Mouse (Mus musculus): ENCODE measurements around the gene Zcchc24. TPM values are rescaled to one million over a fixed set of nuclear protein-coding genes. Genes with fewer than 3 reads are reported as not detected.

Zcchc24 gene
- polyA plus RNA-seq, 1 experiment = 11.2 TPM

DNA sequence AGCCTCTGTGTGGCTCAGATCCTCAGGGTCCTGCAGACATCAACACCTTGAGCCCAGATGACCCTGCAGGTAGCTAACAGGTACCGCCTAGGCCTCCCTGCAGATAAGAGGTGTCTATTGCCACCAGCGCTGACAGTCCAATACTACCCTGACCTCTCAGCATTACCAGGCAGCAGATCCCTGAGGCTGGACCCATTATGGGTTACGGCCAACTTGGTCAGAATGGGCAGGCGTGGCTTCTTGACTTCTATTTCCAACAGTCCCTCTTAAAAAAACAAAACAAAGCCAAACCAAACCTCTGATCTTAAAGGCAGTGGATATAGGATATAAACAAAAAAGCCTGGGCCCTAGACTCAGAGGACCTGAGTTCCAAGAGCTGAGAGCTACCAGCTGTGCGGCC, 17.8 kb downstream of the Zcchc24 start:
- 81% methylated on average over 5 of the region's 5 CpGs for WGBS
- no peak for DNase-seq (ENCODE audit: low read depth, low spot score)

DNA sequence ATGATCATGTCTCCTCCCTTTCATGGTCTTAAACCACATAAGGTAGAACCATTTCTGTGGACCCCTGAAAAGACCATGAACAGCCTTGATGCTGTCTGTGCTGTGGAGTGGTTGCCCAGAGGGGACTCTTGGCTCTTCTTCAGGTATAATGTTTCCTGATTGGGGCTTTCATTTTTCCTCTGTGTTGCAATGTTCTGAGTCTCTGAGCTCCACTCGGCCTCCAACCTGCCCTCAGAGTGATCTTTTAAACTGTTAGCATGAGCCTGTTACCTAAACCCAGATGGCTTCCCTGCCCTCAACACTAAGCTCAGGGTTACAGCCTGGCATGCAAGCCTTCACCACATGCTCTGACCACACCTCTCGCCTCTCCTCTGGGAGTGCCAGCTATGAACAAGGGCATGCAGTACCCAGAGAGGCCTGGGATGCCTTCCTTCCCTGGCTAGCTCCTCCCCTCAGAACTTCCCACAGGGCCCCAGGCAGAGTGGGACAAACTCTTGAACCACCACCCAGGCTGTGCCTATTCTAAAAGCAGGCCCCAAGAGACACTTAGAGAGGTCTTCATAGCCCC, 18.3 kb downstream of the Zcchc24 start:
- WGBS = 36% methylated on average over 2 of the region's 2 CpGs
- no peak for DNase-seq (ENCODE audit: low read depth, low spot score)

DNA sequence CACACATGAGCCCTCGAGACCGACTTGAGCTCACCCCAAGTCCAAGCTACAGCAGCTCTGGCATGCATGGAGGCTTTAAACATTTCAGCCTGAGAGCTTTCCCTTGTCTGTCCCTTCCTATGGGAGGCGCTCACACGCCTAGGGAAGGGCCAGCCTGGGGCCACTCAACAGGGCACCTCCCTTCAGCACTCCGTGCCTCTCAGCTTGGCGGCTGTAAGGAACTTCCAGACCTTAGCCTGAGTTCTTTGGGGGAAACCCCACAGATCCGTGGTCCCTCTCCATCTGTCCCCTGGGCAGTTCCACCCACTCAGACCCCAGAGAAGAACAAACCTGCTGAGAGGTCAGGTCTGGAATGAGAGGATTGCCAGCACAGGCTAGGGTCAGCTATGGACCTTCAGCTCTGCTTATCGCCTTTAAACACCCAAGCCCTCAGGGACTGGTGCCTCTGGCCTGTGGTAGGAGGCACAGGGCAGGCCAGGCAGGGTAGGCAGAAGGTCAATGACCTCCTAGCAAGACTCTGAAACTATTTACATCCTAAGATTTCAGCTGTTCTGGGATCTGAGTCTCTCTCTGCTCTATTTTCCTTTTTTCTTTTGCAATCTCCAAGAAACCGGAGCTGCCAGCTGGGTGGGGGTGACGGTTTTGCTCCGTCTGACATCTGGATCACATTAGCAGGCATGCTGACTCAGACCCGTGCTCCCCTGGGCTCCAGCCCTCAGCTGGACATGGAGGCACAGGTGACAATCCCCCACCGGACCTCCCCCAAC, 19.5 kb downstream of the Zcchc24 start:
- 61% methylated on average over 13 of the region's 13 CpGs for WGBS
- no peak for DNase-seq (ENCODE audit: low read depth, low spot score)

DNA sequence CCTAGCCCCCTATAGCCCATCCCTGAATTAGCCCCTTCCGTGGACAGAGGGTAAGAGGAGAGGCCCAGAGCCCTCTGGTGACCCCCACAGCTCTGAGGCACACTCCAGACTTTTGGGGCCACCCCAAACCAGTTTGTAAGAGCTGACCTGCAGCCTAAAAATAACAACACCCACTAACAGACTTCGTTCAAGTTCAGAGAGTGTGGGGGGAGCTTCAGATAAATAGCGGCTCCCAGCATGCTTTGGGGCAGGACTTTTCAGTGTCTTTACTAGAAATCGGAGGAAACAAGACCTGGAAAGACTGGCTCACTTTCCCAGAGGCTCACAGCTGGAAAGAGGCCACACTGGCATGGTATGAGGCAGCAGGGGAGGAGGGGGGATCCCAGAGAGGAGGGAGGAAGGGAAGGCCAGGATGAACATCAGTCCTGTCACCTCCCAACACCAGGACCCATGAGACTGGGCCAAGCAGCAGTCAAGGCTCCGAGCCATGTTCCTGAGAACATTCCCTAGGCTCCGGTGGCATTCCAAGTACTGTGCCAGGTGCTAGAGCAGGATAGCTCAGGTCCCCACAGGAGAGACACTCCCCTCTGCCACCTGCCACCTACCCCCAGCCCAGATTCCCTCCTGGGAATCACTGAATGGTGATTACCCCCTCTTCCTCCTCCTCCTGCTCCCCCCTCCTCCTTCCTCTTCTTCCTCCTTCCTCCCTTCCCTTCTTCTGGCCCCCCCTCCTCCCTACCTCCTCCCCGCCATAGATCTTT, 20.7 kb downstream of the Zcchc24 start:
- 73% methylated on average over 7 of the region's 7 CpGs for WGBS
- DNase-seq (ENCODE audit: low read depth, low spot score) = no peak

DNA sequence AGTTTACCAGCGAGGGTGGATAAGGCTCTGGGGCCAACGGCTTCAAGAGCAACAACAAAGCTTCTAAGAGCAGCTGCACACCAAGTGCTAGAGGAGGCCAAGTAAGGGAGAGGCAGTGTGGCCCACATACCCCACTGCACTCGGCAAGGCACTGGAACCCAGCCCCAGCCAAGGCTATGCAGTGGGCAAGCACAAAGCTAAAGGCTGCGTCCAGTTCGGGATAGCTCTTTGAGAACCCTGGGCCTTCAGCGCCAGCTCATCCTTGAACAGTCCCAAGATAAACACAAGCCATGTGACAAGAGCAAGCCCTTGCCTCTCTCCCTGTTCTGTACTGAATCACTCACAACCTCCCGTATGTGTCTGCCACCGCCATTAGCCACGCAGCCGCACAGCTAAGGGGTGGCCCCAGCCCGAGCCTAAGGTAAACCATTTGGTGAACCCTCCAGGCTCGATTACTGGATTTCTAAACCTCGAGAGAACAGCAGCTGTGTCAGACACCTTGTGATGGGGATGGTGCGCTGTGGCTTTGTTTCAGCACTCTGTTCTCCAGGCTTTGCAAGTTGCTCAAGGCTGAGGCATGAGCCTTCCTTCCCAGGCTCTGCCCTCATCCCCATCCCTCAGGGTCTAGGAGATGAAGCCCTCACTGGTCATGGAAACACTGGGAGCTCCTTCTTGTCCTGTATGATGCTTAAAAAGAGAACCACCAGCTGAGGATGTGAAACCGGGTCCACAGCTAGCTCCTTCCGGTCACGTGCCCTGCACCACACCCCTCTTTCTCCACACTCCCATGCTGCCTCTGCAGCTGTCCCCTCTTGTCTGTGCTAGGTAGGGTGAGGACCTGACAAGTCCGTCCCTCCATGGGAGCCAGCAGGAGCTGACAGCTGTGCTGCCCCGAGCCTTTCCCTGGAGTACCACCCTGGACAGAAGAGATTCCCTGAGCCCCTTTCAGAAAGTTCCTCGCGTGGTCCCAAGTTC, 21.6 kb downstream of the Zcchc24 start:
- 57% methylated on average over 21 of the region's 21 CpGs for WGBS
- DNase-seq (ENCODE audit: low read depth, low spot score) = no peak

DNA sequence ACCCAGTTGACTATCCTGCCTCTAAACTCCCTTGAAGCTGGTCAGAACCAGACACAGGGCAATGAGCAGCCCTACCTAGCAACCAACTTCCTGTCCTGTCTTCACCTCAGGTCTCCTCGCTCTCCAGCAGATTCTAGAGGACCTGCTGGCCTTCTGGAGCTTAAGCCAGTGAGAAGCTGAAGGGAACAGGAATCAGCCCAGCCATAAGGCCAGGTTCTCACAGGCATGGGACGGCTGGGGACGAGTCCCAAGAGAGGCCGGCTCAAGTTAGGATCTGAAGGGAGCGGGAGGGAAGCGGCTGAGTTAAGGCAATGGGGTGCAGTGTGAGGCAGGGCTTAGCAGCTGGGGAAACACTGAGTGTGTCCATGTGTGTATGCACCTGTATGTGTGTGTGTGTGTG, 22.5 kb downstream of the Zcchc24 start:
- DNase-seq (ENCODE audit: low read depth, low spot score) = no peak
- 90% methylated on average over 6 of the region's 6 CpGs for WGBS

DNA sequence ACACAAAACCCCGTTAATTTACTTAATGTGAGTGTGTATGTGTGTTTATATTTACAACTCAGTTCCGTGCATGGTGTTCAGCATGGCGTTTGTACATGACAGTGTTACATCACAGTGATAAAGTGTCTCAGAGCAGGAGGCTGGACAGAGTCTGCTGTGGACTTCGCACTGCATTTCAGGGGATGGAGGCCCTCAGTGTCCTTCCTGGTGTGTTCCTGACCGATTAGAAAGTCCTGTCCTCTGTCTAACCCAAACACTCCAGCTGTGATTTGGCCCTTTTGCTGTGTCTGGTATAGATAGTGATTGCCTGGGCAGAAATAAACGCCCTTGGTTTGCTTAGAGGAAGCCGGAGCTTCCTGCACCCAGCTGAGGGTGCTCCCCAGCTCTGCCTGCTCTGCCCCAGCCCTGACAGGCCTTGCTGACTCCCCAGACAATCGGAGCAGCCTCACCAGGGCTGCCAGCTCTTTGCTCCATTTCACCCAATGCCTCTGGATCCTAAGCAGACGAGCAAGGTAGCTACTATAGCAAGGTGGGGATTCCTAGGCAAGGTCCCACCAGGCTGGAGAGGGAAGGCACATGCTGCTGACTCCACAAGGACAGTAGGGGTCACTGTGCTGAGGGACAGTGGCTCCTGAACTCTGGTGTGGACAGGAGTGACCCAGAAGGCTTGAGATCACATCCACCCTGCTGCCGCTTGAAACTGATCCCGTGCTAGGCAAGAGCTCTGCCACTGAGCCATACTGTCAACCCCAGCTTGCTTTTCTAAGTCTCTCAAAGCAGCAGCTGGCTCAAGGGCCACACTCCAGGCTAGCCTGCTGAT, 23.3 kb downstream of the Zcchc24 start:
- DNase-seq (ENCODE audit: low read depth, low spot score) = no peak
- WGBS = 50% methylated on average over 11 of the region's 11 CpGs

DNA sequence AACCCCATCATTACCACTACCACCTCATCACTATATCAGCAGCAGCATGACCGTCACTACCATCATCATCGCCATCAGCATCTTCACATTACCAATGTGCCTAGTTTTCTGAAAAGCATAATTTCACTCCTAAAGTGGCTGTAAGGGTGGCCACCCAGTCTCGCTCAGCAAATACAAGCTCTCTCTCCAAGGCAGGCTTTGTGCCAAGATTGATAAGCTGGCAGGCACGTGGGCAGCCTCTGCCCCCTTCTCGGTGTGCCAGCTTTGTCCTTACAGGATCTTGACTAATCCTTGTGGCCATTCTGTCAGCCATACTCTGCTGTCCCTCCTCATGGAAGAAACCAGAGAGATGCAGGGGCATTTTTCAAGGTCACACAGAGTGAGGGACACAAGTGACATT, 25.9 kb downstream of the Zcchc24 start:
- 57% methylated on average over 5 of the region's 5 CpGs for WGBS
- DNase-seq (ENCODE audit: low read depth, low spot score) = no peak

DNA sequence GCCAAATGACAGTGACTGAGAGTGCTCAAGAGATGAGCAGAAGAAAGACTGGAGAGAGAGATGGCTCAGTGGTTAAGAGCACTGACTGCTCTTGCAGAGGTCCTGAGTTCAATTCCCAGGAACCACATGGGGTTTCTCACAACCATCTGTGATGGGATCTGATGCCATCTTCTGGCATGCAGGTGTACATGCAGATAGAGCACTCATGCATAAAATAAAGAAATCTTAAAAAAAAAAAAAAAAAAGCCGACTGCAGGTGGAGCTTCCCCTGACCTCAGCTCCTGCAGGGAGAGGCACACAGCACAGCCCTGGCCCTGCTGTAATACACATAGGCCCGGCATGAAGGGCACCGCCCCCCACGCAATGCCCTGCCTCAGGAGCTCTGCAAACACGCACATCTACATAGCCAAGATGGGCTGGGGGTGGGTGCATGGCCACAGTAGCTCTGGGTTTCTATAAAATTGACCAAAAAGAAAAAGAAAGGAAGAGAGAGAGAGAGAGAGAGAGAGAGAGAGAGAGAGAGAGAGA, 26.9 kb downstream of the Zcchc24 start:
- no peak for DNase-seq (ENCODE audit: low read depth, low spot score)
- 46% methylated on average over 5 of the region's 5 CpGs for WGBS

DNA sequence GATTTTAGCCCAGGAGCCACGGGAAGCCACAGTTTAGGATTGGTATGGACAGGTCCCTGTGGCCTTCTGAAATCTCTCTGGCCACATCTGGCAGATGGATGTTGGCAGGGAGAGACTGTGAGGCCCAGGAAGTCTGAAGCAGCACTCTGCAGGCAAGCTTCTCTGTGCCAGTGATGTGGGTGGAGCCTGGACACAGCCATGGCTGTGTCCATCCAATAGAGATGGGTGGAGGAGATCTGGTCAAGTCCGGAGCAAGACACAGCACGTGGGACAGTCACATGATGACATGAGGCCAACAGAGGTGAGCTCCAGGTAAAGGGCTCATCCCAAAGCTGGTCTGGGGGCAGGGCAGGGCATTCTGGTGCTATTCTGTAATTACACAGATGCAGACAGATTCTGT, 27.6 kb downstream of the Zcchc24 start:
- DNase-seq (ENCODE audit: low read depth, low spot score) = no peak
- whole genome bisulfite sequencing = 60% methylated on average over 3 of the region's 3 CpGs

DNA sequence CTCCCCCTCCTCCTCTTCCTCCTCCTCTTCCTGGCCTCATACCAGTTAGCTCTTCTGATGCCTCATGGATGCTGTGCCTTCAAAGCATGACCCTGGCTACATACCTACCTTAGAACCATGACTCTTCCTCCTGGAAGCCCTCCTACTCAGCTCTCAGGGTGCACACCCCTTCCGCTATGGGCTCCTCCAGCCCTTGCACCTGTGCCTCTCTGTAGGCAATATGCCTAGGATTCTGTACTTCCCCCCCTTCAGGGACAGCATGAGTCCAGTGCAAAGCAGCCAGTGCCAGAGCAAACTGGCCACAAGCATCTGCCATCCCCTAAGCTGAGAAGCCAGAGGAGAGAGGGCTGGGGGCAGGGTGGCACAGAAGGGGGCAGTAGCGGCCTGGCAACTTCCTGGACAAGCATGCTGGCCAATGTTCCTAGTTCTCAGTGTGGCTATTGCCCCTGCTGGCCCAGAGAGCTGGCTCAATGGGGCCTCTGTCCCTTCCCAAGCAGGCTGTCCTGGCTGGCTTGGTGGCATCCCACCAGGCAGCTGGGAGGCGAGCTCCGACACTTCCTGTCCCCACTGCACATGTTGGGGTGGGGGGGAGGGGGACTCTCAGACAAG, 28.8 kb downstream of the Zcchc24 start:
- DNase-seq (ENCODE audit: low read depth, low spot score) = no peak
- 94% methylated on average over 4 of the region's 4 CpGs for WGBS

DNA sequence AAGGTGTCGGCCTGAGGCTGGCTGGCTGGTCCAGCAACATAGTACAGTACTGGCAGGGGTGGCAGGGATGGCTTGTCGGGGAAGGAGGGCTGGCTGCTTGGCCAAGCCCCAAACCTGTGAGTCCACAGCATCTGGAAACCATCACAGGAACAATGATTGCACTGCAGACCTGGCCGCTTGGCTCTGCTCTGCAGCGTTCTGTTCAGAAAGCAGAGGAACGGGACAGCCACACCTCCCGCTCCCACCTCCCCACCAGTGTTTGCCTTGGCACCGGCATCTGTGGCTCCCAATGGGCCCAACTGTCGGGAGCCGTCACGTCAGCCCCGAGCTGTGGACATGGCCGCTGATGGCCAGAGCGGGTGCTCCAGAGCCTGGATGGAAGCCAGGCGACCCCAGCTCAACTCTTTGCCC, 30.2 kb downstream of the Zcchc24 start:
- DNase-seq (ENCODE audit: low read depth, low spot score) = no peak
- 17% methylated on average over 14 of the region's 14 CpGs for WGBS

DNA sequence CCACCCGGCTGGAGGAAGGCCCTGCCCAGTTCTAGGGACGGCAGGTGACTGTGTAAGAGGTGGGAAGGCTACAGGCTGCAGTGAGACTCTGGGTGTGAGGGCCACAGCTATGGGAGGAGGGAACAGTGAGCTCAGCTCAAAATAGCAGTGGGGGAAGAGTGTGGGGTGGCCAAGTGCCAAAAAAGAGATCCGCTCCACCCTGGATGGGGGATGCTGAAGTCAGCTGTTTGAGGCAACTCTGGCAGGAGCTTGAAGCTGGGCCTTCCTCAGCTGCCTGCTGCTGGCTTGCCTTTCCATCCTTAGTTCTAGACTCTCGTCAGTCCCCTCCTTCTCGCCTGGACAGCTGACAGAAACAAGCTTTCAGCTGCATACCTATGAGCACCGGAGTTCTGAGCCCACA, 32.2 kb downstream of the Zcchc24 start:
- WGBS = 59% methylated on average over 6 of the region's 6 CpGs
- no peak for DNase-seq (ENCODE audit: low read depth, low spot score)

DNA sequence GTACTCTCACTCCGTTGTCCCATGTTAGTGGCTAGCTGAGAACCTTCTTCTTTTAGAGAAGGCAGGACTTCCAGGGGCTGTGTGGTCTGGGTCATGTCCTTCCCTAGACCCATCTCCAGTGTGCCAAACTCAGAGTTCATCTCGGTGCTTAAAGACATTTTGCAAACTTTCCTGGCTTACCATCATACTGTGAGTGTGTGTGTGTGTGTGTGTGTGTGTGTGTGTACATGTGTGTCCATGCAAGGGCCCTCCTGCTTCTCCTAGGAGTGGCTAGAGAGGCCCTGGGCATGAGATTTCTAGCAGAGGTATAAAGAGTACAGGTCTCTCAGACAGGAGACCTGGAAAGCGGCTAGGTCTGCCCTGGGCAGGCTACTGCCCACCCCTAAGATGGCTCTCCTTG, 32.7 kb downstream of the Zcchc24 start:
- DNase-seq (ENCODE audit: low read depth, low spot score) = no peak
- WGBS = 47% methylated on average over 3 of the region's 3 CpGs

DNA sequence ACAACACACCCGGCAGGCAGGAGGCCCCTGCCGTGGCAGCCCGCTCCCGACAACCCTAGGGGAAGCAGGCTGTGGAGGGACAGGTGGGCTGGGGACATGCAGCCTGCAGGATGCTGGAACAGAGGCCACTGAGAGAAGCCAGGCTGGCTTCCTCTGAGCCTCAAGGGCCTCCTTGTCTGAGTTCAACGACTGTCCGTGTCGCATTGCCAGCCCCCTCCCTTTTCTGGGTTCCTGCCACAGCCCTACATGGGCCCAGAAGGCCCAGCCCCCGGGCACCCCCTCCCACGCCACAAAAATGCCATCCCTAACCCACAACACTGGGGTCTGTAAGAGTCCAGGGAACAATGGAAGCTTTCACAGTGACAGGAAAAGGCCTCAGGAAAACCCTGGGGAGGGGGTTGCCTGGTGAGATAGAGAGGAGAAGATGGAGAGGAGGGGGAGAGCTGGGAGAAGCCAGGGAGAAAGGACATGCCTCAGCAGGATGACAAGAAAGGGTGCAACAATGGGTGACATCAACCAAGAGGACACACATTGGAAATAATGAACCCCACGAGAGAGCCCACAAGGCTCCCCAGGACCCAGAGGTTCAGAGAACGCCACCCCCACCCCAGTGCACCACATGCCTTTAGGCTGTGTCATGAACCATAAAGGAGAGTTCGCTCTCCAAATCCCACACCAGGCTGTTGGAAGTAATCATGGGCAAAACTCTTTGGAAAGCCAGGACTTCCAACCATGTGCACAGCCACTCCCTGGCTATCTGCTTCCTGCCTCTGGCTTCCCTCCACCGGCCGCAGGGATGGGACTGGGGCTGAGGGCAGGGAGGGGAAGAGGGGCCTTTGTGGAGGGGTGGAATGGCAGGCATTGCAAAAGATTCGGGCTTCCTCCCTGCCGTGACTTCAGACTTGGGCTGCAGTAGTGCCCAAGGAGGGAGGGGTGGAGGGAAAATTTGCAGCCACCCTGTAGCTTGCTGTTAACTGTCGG, 33.8 kb downstream of the Zcchc24 start:
- 54% methylated on average over 17 of the region's 17 CpGs for WGBS
- DNase-seq (ENCODE audit: low read depth, low spot score) = no peak

DNA sequence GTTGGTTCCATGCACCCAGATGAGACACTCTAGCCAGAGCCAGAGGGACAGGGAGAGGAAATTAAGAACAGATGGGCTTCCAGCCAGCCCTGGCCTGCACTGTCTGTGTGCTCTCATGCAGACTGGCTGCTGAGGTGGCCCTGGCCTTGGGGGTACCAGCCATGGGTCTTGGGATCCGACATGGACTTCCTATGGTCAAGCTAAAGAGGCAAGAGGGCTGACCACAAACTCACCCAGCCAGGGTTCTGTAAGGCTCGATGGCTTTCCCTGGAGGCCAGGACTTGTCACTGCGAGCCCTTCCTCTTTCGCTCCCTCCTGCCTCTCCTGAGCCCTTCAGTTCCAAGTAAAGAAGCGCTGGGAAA, 41.7 kb downstream of the Zcchc24 start:
- 75% methylated on average over 5 of the region's 5 CpGs for WGBS
- no peak for DNase-seq (ENCODE audit: low read depth, low spot score)

Data from large intestine, adult 2 months (tissue).